Mouse (Mus musculus): ENCODE measurements at regions not wholly inside any gene's neighbourhood (a gene's known extent, or its start where the extent isn't known, plus 50 kb on each side); places are given as distances from the start of the nearest gene placed in this dataset.
A peak's percentile ranks its signal among the peaks of the same experiment; 100 is the strongest.
"Not testable (repeated sequence)": the region's sequence is repeated elsewhere in the genome, so short reads cannot be mapped to it uniquely, and the experiment has no call there.

- DNase-seq (ENCODE audit: low spot score in 2 of 2); intact Hi-C loops (cut with DNase I): not testable (repeated sequence)
Observed at GRCm38 (mm10) chr5:104576991-104577390, 68.8 kb downstream of the BC005561 start.

- peak in 1 of 2 experiments; percentile 4 for DNase-seq (ENCODE audit: low spot score in 2 of 2)
- intact Hi-C loops (cut with DNase I), result not testable (repeated sequence)
Observed at GRCm38 (mm10) chr5:104582368-104582767, 74.2 kb downstream of the BC005561 start.

- intact Hi-C loops (cut with DNase I), result no loop called here
- DNase-seq (ENCODE audit: low spot score in 2 of 2), result no peak
Observed at GRCm38 (mm10) chr5:104609177-104609576, 101.0 kb downstream of the BC005561 start.

All from left cerebral cortex, postnatal 25 days (tissue).